Mouse (Mus musculus) neural tube, embryonic 15.5 days (tissue): ENCODE results near the gene Scand1. TPM values are rescaled to one million over a fixed set of nuclear protein-coding genes. Genes with fewer than 3 reads are reported as not detected.

Experiments
- ATAC-seq: fragments of 200-750 bp; cut with Nextera tagmentation; 2 replicates; pipeline ENCODE4 v1.8.0; 2017; ENCODE audit warnings: mild to moderate bottlenecking, moderate TSS enrichment, moderate library complexity; ENCODE audit not compliant: low FRiP score
- H3K27ac ChIP-seq: fragments of 300-500 bp; sonication (generic); replicated peaks from 2 replicates; pipeline ENCODE4 v1.5.1; 2015; ENCODE audit warnings: mild to moderate bottlenecking, inconsistent platforms
- H3K27me3 ChIP-seq: fragments of 300-500 bp; sonication (generic); replicated peaks from 2 replicates; pipeline ENCODE4 v1.6.1; 2015; ENCODE audit warnings: inconsistent platforms
- H3K36me3 ChIP-seq: fragments of 300-500 bp; sonication (generic); 2 replicates; pipeline ENCODE4 v1.6.1; 2015; ENCODE audit warnings: inconsistent platforms
- H3K4me1 ChIP-seq: fragments of 300-500 bp; sonication (generic); 2 replicates; pipeline ENCODE4 v1.6.1; 2015; ENCODE audit warnings: inconsistent platforms
- H3K4me2 ChIP-seq: fragments of 300-500 bp; sonication (generic); 2 replicates; pipeline ENCODE4 v1.6.1; 2015; ENCODE audit warnings: inconsistent platforms, mild to moderate bottlenecking, moderate library complexity
- H3K4me3 ChIP-seq: fragments of 300-500 bp; sonication (generic); replicated peaks from 2 replicates; pipeline ENCODE4 v1.5.1; 2015; ENCODE audit warnings: mild to moderate bottlenecking, inconsistent platforms
- H3K9ac ChIP-seq: fragments of 300-500 bp; sonication (generic); replicated peaks from 2 replicates; pipeline ENCODE4 v1.6.1; 2015; ENCODE audit warnings: mild to moderate bottlenecking, inconsistent platforms
- H3K9me3 ChIP-seq: fragments of 300-500 bp; sonication (generic); replicated peaks from 2 replicates; pipeline ENCODE4 v1.6.1; 2016; ENCODE audit warnings: inconsistent platforms
- WGBS: fragments of 180-500 bp; shearing (Covaris S2); methylation state at CpG from one replicate; pipeline ENCODE4 v1.1.7; 2015; ENCODE audit warnings: mixed read lengths; 5-methylcytosine and 5-hydroxymethylcytosine counted together
- microRNA-seq: library from miRNA; unstranded; fragments of <30 nt; microRNA quantifications from one replicate; pipeline ENCODE4, GENCODE M21; 2017
- polyA plus RNA-seq: library from polyadenylated mRNA; unstranded; fragments of >200 nt; fragmentation: Nextera tagmentation; extraction: Ambion mirVana; gene quantifications from 2 replicates; pipeline ENCODE4 v1.2.1, GENCODE M21; 2015

The Scand1 gene
- polyA plus RNA-seq, 1 experiment from 2014 or later, result 111 TPM

DNA sequence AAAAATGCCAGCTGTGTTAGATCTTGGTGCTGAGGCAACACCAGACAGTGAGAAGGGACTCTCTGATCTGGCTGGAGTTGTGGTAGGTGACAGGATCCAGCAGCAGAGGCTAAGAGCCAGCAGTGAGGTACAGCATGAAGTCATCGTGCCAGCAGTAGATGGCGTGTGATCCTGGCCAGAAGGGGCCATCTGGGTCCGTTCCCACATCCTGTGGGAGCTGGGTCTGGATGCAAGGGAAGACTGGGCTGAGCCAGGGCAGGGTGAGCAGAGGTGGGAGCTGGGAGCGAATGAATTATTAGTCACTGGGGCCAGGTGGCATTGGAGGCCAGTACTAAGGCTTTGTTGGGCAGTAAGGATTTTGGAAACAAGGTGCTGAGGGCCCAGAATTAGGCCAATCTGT, 31.3 kb downstream of the Scand1 start:
- no peak for ATAC-seq
- WGBS, result 76% methylated on average over 4 of the region's 4 CpGs
- Histone ChIP-seq H3K4me3 (no peak overlapping the region), H3K27ac (no peak overlapping the region), H3K36me3 (peaks cover 24% of the 10 kb centered on the region), H3K4me1 (peaks cover 2% of the 10 kb centered on the region; the same call in 1 of the 2 replicates), H3K4me2 (no peak overlapping the region), H3K9ac (no peak overlapping the region), H3K9me3 (no peaks in the 10 kb centered on the region), H3K27me3 (no peaks in the 10 kb centered on the region)

DNA sequence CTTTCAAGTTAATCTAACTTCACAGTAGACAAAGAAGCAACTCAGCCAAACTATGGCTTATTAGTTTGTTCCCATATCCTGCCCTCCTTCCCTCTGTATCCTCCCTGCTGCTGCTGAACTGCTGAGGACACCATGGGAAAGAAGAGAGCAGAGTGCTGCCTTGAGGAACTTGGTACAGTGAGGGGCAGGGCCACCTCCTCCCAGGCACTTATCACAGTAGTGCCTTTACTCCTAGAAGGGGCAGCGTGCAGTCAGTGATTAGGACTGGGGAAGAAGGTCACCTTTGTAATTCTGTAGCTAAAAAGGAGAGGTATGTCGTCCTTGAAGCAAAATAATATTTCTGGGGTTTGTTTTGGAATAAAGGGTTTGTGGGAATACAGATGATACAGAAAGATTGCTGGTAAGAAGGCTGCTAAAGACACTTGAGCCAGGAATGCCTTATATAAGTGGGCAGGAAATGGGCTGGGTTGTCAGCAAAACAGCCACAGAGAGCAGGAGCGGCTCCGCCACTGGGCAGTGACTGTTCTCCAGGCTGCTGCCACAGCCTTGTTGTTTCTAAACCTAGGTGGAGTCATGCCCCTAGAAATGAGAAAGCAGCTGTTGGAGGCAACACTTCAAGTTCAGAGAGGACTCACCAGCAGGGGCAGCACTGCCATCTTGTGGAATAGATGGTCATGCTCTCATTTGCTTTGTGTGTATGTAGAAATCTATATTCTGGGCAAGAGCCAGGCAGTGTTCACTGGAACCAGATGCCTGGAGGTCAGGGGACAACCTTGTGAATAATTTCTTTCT, 34.1 kb downstream of the Scand1 start:
- peak; percentile 74 for ATAC-seq
- no peak overlapping the region for H3K9ac ChIP-seq
- WGBS, result 76% methylated on average over 4 of the region's 4 CpGs

DNA sequence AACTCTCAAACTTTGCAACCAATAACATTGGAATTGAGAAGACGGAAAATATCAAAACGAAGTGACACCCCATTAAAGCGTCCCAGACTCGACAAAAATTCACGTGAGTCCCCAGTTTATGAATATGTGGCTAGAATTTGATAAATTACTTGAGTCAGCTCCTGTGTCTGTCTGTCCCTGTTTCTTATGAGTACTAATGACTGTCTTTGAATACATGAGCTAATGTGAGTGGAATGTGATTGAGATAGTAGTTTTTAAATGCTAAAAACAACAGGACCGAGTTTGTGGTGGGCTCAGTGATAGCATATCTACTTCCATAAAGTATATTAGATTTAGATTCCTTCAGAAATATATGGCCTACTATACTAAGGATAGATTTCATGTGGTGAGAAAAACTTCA, 40.0 kb downstream of the Scand1 start:
- no peaks in the 10 kb centered on the region for H3K9me3 ChIP-seq
- H3K27ac ChIP-seq, result no peak overlapping the region
- H3K4me3 ChIP-seq, result no peak overlapping the region
- H3K4me2 ChIP-seq, result no peak overlapping the region
- 95% methylated on average over 6 of the region's 6 CpGs for WGBS
- no peaks in the 10 kb centered on the region for H3K4me1 ChIP-seq
- H3K36me3 ChIP-seq, result peaks cover 18% of the 10 kb centered on the region
- no peak for ATAC-seq
- H3K9ac ChIP-seq, result no peak overlapping the region
- H3K27me3 ChIP-seq, result no peaks in the 10 kb centered on the region

More for the DNA sequence above, 34.1 kb downstream of the Scand1 start:
- Histone ChIP-seq H3K27ac (0 out of 2 replicates have a peak overlapping the region, but pooled peaks have one; percentile 34), H3K9me3 (no peaks in the 10 kb centered on the region), H3K4me1 (peaks cover 2% of the 10 kb centered on the region; the same call in 1 of the 2 replicates), H3K27me3 (no peaks in the 10 kb centered on the region), H3K4me3 (no peak overlapping the region), H3K36me3 (peaks cover 27% of the 10 kb centered on the region), H3K4me2 (no peak overlapping the region)

DNA sequence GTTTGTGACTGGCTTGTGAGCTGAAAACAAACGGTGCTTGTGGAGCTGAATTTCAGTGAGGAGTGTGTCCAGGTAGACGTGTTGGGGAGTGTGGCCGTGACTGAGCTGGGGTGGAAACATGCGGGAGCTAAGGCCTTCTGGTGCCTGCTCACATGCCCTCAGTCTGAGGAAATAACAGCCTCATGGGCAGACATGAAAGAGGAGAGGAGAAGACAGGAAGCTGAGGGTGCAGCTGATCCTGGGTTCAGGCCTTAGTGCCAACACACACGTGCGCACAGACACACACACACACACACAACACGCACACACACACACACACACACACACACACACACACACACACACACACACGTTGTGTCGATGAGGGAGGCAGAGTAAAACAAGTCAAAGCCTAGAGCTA, 44.9 kb downstream of the Scand1 start:
- no peaks in the 10 kb centered on the region for H3K4me1 ChIP-seq
- WGBS, result 95% methylated on average over 9 of the region's 9 CpGs
- ATAC-seq, result no peak
- H3K27ac ChIP-seq, result no peak overlapping the region
- H3K4me2 ChIP-seq, result no peak overlapping the region
- H3K27me3 ChIP-seq, result no peaks in the 10 kb centered on the region
- no peaks in the 10 kb centered on the region for H3K9me3 ChIP-seq
- no peak overlapping the region for H3K9ac ChIP-seq
- H3K36me3 ChIP-seq, result peaks cover 6% of the 10 kb centered on the region
- no peak overlapping the region for H3K4me3 ChIP-seq

DNA sequence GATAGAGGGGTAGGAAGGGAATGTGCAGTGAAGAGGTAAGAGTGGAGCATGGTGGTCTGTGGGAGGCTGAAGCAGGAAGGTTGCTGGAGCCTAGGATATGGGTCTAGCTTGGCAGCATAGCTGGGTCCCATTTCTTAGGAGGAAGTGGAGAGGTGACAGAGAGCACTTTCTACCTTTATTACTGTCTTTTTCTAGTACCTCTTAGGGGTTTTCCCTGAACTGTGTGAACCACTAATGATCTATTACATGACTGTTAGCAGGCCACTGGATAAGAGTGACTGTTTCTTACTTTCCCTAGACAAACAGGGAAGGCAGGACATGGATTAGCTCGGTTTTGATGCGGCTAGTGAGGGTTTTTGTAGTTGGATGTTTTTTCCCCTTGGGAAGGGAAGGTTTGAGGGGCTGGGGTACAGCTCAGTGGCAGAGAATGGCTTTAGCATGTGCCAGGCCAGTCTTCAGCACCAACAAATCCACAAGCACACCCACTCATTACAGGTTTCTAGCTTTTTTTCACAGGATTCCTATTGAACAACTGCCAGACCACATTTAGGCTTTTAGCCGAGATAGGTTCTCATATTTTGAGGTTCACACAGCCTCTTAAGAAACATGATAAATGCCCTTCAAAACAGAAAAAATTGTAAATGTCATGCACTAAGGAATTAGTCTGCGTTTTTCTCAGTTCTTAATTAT, 49.2 kb downstream of the Scand1 start:
- no peak for ATAC-seq
- Histone ChIP-seq H3K27ac (no peak overlapping the region), H3K4me1 (no peaks in the 10 kb centered on the region), H3K4me2 (no peak overlapping the region), H3K9me3 (no peaks in the 10 kb centered on the region), H3K27me3 (no peaks in the 10 kb centered on the region), H3K36me3 (peaks cover 35% of the 10 kb centered on the region), H3K9ac (no peak overlapping the region), H3K4me3 (no peak overlapping the region)
- 91% methylated on average over 4 of the region's 4 CpGs for WGBS

Small RNA genes lying within 50 kb of the gene (microRNA-seq; reads per million reads assigned to microRNA genes)
- not detected for gene Gm22759

Other genes starting within 250 kb of the Scand1 start
- gene Spag4, start 247.5 kb downstream of the Scand1 start, polyA plus RNA-seq, result 5.9 and 6.4 TPM in 2 replicates
- gene Cpne1, start 200.7 kb downstream of the Scand1 start, polyA plus RNA-seq, result 28.3 and 35.3 TPM in 2 replicates
- 17.7 and 21.9 TPM in 2 replicates for gene Rbm12, start 200.7 kb downstream of the Scand1 start, polyA plus RNA-seq
- gene Gm28036, start 185.6 kb downstream of the Scand1 start, polyA plus RNA-seq, result 11.0 and 12.1 TPM in 2 replicates
- 444 and 463 TPM in 2 replicates for gene Romo1, start 168.7 kb downstream of the Scand1 start, polyA plus RNA-seq
- 29.6 and 40.3 TPM in 2 replicates for gene Nfs1, start 168.5 kb downstream of the Scand1 start, polyA plus RNA-seq
- gene Rbm39, start 132.5 kb downstream of the Scand1 start, polyA plus RNA-seq, result 420 and 462 TPM in 2 replicates
- gene Phf20, start 116.2 kb downstream of the Scand1 start, polyA plus RNA-seq, result 122 and 130 TPM in 2 replicates
- gene Cnbd2, start 405 bp downstream of the Scand1 start, polyA plus RNA-seq, result 8.1 and 9.2 TPM in 2 replicates
- 12.3 and 14.8 TPM in 2 replicates for gene Epb41l1, start 108.2 kb upstream of the Scand1 start, polyA plus RNA-seq
- gene Aar2, start 234.9 kb upstream of the Scand1 start, polyA plus RNA-seq, result 42.0 and 42.8 TPM in 2 replicates